Mouse (Mus musculus) Muller cell, postnatal 12 days (primary cell): Measurements from ENCODE around the gene Abcb4.
A peak's percentile ranks its signal among the peaks of the same experiment; 100 is the strongest.
"Not testable (repeated sequence)": the region's sequence is repeated elsewhere in the genome, so short reads cannot be mapped to it uniquely, and the experiment has no call there.

ENCODE experiments used
- DNase-seq: peaks from one replicate; pipeline ENCODE4 v3.0.0-alpha.2; 2015; ENCODE audit errors: inconsistent ontology term

Gene Abcb4

GRCm38 (mm10) chr5:8911567-8912198, 18.2 kb downstream of the Abcb4 start:
- no peak for DNase-seq

GRCm38 (mm10) chr5:8916400-8916799, 22.9 kb downstream of the Abcb4 start:
- no peak for DNase-seq

GRCm38 (mm10) chr5:8917069-8917468, 23.6 kb downstream of the Abcb4 start:
- no peak for DNase-seq

GRCm38 (mm10) chr5:8928440-8928839, 34.9 kb downstream of the Abcb4 start:
- DNase-seq: no peak

GRCm38 (mm10) chr5:8937965-8938364, 44.4 kb downstream of the Abcb4 start:
- DNase-seq: no peak

GRCm38 (mm10) chr5:8941266-8941665, 47.7 kb downstream of the Abcb4 start:
- not testable (repeated sequence) for DNase-seq

- no peak for DNase-seq
Measured at GRCm38 (mm10) chr5:8943836-8944235, 50.3 kb downstream of the Abcb4 start.

- no peak for DNase-seq
Measured at GRCm38 (mm10) chr5:8947423-8948110, 54.0 kb downstream of the Abcb4 start.

- no peak for DNase-seq
Measured at GRCm38 (mm10) chr5:8953660-8954059, 60.1 kb downstream of the Abcb4 start.

GRCm38 (mm10) chr5:8955544-8955943, 62.0 kb downstream of the Abcb4 start:
- DNase-seq: no peak

GRCm38 (mm10) chr5:8960534-8960933, 67.0 kb downstream of the Abcb4 start:
- no peak for DNase-seq

GRCm38 (mm10) chr5:8964487-8964886, 71.0 kb downstream of the Abcb4 start:
- no peak for DNase-seq

GRCm38 (mm10) chr5:8970694-8971093, 77.2 kb downstream of the Abcb4 start:
- DNase-seq: peak; percentile 16

- no peak for DNase-seq
Measured at GRCm38 (mm10) chr5:8972355-8972754, 78.8 kb downstream of the Abcb4 start.

- DNase-seq: no peak
Measured at GRCm38 (mm10) chr5:8974721-8975120, 81.2 kb downstream of the Abcb4 start.

GRCm38 (mm10) chr5:8985470-8985869, 92.0 kb downstream of the Abcb4 start:
- DNase-seq: no peak

GRCm38 (mm10) chr5:8987925-8988324, 94.4 kb downstream of the Abcb4 start:
- no peak for DNase-seq

- no peak for DNase-seq
Measured at GRCm38 (mm10) chr5:8990526-8990925, 97.0 kb downstream of the Abcb4 start.

- no peak for DNase-seq
Measured at GRCm38 (mm10) chr5:8991626-8992025, 98.1 kb downstream of the Abcb4 start.

- peak; percentile 27 for DNase-seq
Measured at GRCm38 (mm10) chr5:8995966-8996685, 102.6 kb downstream of the Abcb4 start.

GRCm38 (mm10) chr5:8996686-8997512, 103.4 kb downstream of the Abcb4 start, which contains the start of gene Crot:
Gene Crot, minus strand, starts transcription at chr5:8997324.
- DNase-seq: peak; percentile 98

GRCm38 (mm10) chr5:8997513-8997895, 104.0 kb downstream of the Abcb4 start:
- no peak for DNase-seq
